Mouse (Mus musculus) cerebellum, postnatal 14 days (tissue): ENCODE measurements at regions not wholly inside any gene's neighbourhood (a gene's known extent, or its start where the extent isn't known, plus 50 kb on each side); places are given as distances from the start of the nearest gene placed in this dataset.
A peak's percentile ranks its signal among the peaks of the same experiment; 100 is the strongest.

Experiments
- DNase-seq, 2 experiments: peaks; one replicate each; pipeline ENCODE4 v3.0.0; 2021; ENCODE audit warnings: mixed read lengths in 2 of 2

DNA sequence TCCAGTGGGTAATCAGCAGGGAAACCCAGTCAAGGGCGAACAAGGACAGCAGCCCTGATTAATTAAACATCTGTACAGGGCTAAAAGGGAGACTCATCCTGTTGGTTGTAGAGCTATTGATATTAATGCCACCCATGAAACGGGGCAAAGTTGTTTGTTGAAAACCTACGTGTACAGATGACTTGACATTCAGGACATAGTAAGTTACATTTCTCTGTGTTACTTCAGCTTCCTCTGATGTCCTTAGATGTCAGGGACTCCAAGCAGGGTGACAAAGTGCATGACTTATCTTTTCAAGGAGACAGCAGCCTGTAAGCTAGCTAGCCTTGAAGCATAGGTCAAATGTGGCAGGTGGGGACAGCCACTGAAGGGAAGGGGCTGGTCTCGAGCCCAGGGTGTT, 390.5 kb downstream of the Ccdc171 start:
- no peak for DNase-seq

DNA sequence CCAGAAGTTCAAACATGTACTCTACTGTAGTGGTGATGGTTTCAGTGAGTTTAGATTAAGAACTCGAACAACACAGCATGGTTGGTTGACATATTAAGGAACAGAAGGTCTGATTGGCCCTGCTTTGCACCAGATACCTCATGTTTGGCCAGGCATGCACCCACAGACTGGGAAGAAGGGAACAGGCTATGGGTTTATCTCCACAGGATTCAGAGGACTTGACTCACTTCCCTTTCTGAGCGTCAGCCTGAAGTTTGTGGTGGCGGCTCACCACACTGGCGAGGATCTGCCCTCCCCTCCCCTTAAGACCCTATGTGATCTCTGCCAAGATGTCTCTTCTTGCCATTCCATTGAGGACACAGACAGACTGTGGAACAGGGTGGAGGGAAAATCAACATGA, 391.7 kb downstream of the Ccdc171 start:
- no peak for DNase-seq

- no peak for DNase-seq
Observed at GRCm38 (mm10) chr4:83918093-83918492, 392.7 kb downstream of the Ccdc171 start.

DNA sequence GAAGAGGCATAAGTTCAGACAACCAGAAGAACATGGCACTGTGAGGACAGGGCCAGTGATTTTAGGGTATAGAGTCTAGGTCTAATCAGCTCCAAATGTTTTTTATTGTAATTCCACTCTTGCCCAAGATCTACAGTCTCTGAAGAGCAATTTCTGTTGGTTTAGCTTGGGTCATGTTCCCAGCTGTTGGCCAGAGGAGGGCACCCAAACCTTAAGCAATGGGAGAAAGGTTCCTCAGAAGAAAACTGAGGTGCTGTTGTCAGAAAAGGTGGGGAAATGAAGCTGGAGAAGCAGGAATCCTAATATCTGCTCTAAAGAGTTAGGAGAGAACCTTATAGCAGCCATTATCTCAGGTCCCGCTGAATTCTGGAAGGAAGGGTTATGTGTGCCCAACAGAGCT, 393.7 kb downstream of the Ccdc171 start:
- DNase-seq: no peak

GRCm38 (mm10) chr4:83925118-83925842, 399.9 kb downstream of the Ccdc171 start:
- DNase-seq: peak; percentile 40 to 48

GRCm38 (mm10) chr4:83926195-83926731, 400.9 kb downstream of the Ccdc171 start:
- DNase-seq: no peak

DNA sequence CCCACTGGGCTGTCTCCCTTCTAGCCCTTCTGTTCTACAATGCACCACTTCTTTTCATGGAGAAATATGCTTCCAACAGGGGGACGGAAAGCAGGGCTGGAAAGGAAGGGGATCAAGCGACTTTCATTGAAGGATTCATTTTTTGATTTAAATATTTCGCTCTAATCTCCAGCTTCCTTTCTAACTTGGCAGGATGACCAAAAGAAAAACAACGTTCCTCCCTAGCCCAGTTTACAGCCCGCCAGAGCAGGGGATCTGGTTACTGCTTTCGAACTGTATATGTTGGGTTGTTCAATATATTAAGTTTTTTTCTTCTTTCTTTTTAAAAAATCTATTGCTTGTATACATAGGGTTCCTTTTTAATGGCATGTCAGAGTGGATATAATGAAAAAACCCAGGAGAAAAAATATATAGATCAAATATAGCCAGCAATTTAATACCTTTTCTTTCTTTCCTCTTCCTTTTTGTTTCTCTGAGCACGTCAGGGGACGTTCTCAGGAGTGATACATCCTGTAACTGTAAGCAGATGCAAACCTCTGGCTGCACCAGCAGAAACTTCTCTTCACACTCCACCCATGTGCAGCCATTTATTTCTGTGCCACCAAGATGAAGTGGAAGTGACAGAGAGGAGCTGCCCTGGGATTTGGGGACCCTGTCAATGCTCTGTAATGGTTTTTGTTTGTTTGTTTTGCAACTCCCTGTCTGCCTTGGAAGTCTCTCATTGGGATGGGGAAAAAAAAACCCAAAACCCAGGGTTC, 406.7 kb downstream of the Ccdc171 start:
- DNase-seq: no peak

DNA sequence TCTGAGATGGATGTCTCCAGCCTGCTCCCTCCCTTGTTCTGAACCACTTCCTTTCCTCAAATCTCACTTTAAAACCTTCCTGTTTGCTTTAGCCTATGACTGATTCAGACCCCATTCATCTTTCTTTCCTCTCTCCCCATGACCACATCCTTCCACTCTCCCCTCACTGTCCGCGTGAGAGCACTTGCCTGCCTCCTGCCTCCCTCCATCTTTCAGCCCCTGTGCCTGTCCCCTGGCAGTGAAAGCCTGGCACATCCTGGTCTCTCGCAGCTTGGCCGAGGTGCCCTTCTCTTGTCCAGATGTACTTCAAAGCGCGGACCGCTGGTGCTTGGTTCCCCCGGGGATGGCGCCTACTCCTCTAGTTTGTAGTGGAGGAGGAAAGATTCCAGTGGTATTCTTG, 416.3 kb downstream of the Ccdc171 start:
- DNase-seq: no peak

- DNase-seq: no peak
Observed at GRCm38 (mm10) chr4:83949612-83950011, 424.3 kb downstream of the Ccdc171 start.

- DNase-seq: peak; percentile 12 to 18
Observed at GRCm38 (mm10) chr4:83950809-83951409, 425.6 kb downstream of the Ccdc171 start.

DNA sequence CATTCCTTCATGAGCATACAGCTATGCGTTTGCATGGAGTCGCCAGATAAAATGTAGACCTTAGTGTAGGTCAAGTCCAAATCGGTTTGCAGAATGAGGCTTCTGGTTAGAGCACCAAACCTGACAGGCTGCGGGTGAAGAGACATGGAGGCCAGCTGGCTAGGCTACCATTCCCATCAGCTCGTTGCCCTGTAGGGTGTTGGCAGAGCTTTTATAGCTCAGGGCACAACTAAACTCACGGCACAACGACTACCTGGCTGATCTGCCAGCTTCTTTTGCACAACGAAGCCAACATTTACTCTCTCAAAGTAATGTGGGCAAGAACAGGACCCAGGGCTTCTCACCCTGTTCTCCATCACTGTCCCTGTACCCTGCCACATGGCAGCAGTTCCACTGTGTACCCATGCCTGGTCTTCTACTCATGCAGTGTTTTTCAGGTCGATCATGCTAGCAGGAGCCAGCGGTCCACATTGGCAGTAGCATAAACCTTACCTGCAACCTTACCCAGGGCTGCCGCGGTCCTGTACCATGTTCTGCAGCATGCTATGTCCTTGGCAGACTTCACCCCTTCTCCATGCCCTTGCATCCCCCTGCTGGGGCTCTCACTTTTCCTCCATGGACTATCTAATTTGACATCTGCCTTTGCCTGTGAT, 431.0 kb downstream of the Ccdc171 start:
- peak; percentile 73 to 85 for DNase-seq

DNA sequence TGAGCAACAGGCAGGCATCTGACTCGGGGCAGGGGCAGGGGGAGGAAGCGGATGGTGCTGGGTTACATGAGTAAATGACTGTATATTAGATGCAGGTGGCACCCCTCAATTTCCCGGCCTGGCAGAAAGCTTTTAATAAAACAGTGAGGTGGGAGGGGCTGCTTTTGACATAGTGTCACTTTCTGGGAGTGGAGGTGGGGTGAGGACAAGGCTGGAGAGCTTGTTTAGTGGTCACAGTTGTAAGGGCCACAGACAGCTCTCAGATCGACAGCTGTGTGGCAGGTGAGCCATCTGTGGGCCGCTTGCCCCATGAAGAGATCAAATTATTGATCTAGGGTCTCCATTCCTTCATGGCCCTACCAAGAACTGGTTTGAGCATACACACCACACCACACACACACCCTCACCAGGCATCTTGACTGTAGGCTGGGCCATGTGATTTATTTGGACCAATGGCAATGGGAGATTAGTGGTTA, 431.9 kb downstream of the Ccdc171 start:
- peak in 1 of 2 experiments; percentile 8 for DNase-seq

GRCm38 (mm10) chr4:83966898-83967297, 441.6 kb downstream of the Ccdc171 start:
- no peak for DNase-seq

GRCm38 (mm10) chr4:83973162-83973561, 447.8 kb downstream of the Ccdc171 start:
- DNase-seq: no peak

- no peak for DNase-seq
Observed at GRCm38 (mm10) chr4:83974214-83975012, 449.1 kb downstream of the Ccdc171 start.

- DNase-seq: no peak
Observed at GRCm38 (mm10) chr4:83975569-83975968, 450.2 kb downstream of the Ccdc171 start.

DNA sequence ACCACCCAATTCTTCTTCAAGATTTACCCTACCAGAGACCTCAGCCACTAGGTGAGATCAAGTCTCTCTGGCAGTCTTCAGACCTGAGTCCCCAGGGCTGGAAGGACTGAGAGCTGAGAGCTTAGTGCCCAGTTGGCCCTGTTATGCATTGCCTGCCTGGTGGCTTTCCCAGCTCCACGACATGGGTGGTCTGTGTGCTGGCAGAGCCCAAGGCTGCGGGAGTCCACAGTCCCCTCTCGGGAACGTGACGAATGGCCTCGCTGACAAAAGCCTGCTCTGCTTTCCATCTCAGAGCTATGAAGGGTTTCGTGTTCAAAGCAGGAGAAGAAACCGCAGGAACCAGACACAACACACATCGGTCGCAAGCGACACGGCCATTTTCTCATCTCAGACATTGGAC, 450.7 kb downstream of the Ccdc171 start:
- DNase-seq: no peak

GRCm38 (mm10) chr4:83979088-83979487, 453.7 kb downstream of the Ccdc171 start:
- DNase-seq: no peak

DNA sequence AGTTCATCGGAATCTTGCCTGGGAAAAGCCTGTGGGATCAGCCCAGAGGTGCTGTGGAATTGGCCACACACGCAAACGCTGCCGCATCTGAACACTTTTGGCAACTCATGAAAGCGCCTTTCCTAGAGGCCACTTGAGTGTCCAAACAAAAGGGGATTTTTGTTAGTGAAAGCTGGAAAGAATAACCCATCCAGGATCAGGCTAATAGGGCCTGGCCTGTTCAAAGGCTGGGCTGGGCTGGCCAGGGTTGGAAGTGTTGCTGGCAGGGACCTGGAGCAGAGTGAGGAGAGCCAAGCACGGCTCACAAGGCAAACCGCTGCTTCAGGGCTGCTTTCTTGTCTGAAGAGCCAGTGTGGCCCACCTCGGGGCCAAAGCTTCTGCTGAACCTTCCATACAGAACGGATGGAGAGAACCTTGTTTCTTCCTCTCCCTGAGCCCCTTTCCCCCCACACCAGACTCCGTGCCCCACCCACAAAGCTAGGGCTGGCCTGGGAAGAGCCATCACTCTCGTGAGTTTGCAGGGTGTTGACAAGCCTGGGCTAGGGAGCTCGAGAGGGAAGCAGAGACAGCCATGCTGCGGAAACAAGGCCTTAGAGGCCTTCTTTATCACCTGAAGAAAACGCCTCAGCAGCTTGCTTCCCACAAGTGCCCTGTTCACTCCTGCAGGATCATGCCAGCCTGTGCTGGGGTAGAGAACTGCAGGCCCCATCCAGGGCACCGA, 459.5 kb downstream of the Ccdc171 start:
- no peak for DNase-seq

GRCm38 (mm10) chr4:83985451-83985850, 460.1 kb downstream of the Ccdc171 start:
- no peak for DNase-seq
